Mouse (Mus musculus) neural tube, embryonic 11.5 days (tissue): ENCODE results near the gene Etl4. TPM values are rescaled to one million over a fixed set of nuclear protein-coding genes. Genes with fewer than 3 reads are reported as not detected.

ENCODE experiments used
- ATAC-seq: fragments of 200-750 bp; cut with Nextera tagmentation; 2 replicates; pipeline ENCODE4 v1.8.0; 2017; ENCODE audit warnings: moderate number of reproducible peaks, mild to moderate bottlenecking, moderate TSS enrichment, moderate library complexity; ENCODE audit not compliant: insufficient read depth, low FRiP score, low TSS enrichment
- DNase-seq: peaks from one replicate; pipeline ENCODE4 v3.0.0-alpha.2; 2015; ENCODE audit warnings: low spot score
- H3K27ac ChIP-seq: fragments of 300-500 bp; sonication (generic); 2 replicates; pipeline ENCODE4 v1.5.1; 2014; ENCODE audit warnings: low read depth, mild to moderate bottlenecking, low read length
- H3K27me3 ChIP-seq: fragments of 300-500 bp; sonication (generic); 2 replicates; pipeline ENCODE4 v1.6.1; 2014; ENCODE audit warnings: mild to moderate bottlenecking, low read length, mixed read lengths; ENCODE audit not compliant: control insufficient read depth, insufficient read depth
- H3K36me3 ChIP-seq: fragments of 300-500 bp; sonication (generic); 2 replicates; pipeline ENCODE4 v1.6.1; 2014; ENCODE audit warnings: mild to moderate bottlenecking, low read length, moderate library complexity, mixed read lengths; ENCODE audit not compliant: control insufficient read depth, insufficient read depth
- H3K4me1 ChIP-seq: fragments of 300-500 bp; sonication (generic); 2 replicates; pipeline ENCODE4 v1.6.1; 2014; ENCODE audit warnings: low read length, mixed read lengths; ENCODE audit not compliant: control insufficient read depth, insufficient read depth
- H3K4me2 ChIP-seq: fragments of 300-500 bp; sonication (generic); 2 replicates; pipeline ENCODE4 v1.6.1; 2014; ENCODE audit warnings: low read depth, mild to moderate bottlenecking, moderate library complexity
- H3K4me3 ChIP-seq: fragments of 300-500 bp; sonication (generic); 2 replicates; pipeline ENCODE4 v1.5.1; 2014; ENCODE audit warnings: low read depth, low read length
- H3K9ac ChIP-seq: fragments of 300-500 bp; sonication (generic); 2 replicates; pipeline ENCODE4 v1.6.1; 2014; ENCODE audit warnings: mild to moderate bottlenecking, low read length
- H3K9me3 ChIP-seq: fragments of 300-500 bp; sonication (generic); 2 replicates; pipeline ENCODE4 v1.6.1; 2016; ENCODE audit warnings: low read length; ENCODE audit not compliant: control insufficient read depth
- WGBS: fragments of 180-500 bp; shearing (Covaris S2); extraction: QIAGEN DNeasy Blood & Tissue Kit; methylation state at CpG from one replicate; pipeline ENCODE4 v1.1.7; 2014; 5-methylcytosine and 5-hydroxymethylcytosine counted together
- polyA plus RNA-seq: library from polyadenylated mRNA; unstranded; fragments of >200 nt; fragmentation: Nextera tagmentation; extraction: Ambion mirVana; gene quantifications from 2 replicates; pipeline ENCODE4 v1.2.1, GENCODE M21; 2014

Etl4 gene
- polyA plus RNA-seq, 1 experiment from 2014 or later = 19.9 TPM

GRCm38 (mm10) chr2:20736324-20737015 is 826.9 kb downstream of the Etl4 start:
- WGBS = 77% methylated on average over 7 of the region's 7 CpGs
- H3K9me3 ChIP-seq = no peaks in the 10 kb centered on the region

GRCm38 (mm10) chr2:20737112-20737808 is 827.7 kb downstream of the Etl4 start:
- H3K4me1 ChIP-seq = no peaks in the 10 kb centered on the region
- no peak overlapping the region for H3K9ac ChIP-seq
- no peak overlapping the region for H3K4me2 ChIP-seq
- no peak overlapping the region for H3K27ac ChIP-seq
- DNase-seq (no peak), ATAC-seq (no peak)
- no peaks in the 10 kb centered on the region for H3K36me3 ChIP-seq
- H3K9me3 ChIP-seq = no peaks in the 10 kb centered on the region
- no peak overlapping the region for H3K4me3 ChIP-seq
- 79% methylated on average over 19 of the region's 19 CpGs for WGBS
- no peaks in the 10 kb centered on the region for H3K27me3 ChIP-seq

More at GRCm38 (mm10) chr2:20736324-20737015, 826.9 kb downstream of the Etl4 start:
- DNase-seq = no peak
- Histone ChIP-seq H3K36me3 (no peaks in the 10 kb centered on the region), H3K4me3 (no peak overlapping the region), H3K9ac (no peak overlapping the region), H3K4me1 (no peaks in the 10 kb centered on the region), H3K27me3 (no peaks in the 10 kb centered on the region), H3K27ac (no peak overlapping the region), H3K4me2 (no peak overlapping the region)
- ATAC-seq = no peak

DNA sequence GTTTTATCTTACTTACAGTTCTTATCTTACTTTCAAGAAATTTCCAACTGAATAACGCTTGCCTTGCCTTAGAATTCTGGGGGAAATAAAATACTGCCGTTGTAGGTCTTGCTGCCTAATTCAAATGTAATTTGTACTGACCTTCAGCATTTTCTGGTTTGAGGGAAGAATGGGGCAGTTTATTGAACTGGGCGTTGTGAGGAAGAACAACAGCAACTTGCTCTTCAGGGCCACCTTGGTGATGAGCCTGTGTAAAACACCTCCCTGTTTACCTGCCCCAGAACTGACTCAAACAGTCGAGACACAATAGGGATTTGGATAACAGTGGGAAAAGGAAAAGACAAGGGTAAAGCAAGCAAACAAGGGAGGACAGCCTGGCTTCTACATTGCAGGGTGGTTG is 828.3 kb downstream of the Etl4 start:
- ATAC-seq (no peak), DNase-seq (no peak)
- Histone ChIP-seq H3K36me3 (no peaks in the 10 kb centered on the region), H3K4me3 (no peak overlapping the region), H3K4me2 (no peak overlapping the region), H3K27ac (no peak overlapping the region), H3K9me3 (no peaks in the 10 kb centered on the region), H3K9ac (no peak overlapping the region), H3K27me3 (no peaks in the 10 kb centered on the region), H3K4me1 (no peaks in the 10 kb centered on the region)
- 55% methylated on average over 4 of the region's 4 CpGs for WGBS

- H3K27ac ChIP-seq = no peak overlapping the region
- no peak overlapping the region for H3K9ac ChIP-seq
- no peaks in the 10 kb centered on the region for H3K27me3 ChIP-seq
- no peaks in the 10 kb centered on the region for H3K4me1 ChIP-seq
- ATAC-seq (no peak), DNase-seq (no peak)
- H3K4me2 ChIP-seq = no peak overlapping the region
- no peaks in the 10 kb centered on the region for H3K36me3 ChIP-seq
- WGBS = 75% methylated on average over 1 of the region's 1 CpGs
- H3K9me3 ChIP-seq = no peaks in the 10 kb centered on the region
- no peak overlapping the region for H3K4me3 ChIP-seq
These were observed 838.1 kb downstream of the Etl4 start for GRCm38 (mm10) chr2:20747723-20748122.

- Histone ChIP-seq H3K4me1 (no peaks in the 10 kb centered on the region), H3K4me2 (no peak overlapping the region), H3K27ac (no peak overlapping the region), H3K27me3 (no peaks in the 10 kb centered on the region), H3K36me3 (no peaks in the 10 kb centered on the region), H3K9me3 (no peaks in the 10 kb centered on the region), H3K4me3 (no peak overlapping the region), H3K9ac (no peak overlapping the region)
- WGBS = 25% methylated on average over 1 of the region's 1 CpGs
- no peak for DNase-seq
- ATAC-seq = no peak
These were observed 838.9 kb downstream of the Etl4 start for GRCm38 (mm10) chr2:20748481-20748880.

GRCm38 (mm10) chr2:20749687-20750086 is 840.1 kb downstream of the Etl4 start:
- Histone ChIP-seq H3K27ac (no peak overlapping the region), H3K9me3 (no peaks in the 10 kb centered on the region), H3K36me3 (no peaks in the 10 kb centered on the region), H3K9ac (no peak overlapping the region), H3K4me1 (no peaks in the 10 kb centered on the region), H3K4me3 (no peak overlapping the region), H3K4me2 (no peak overlapping the region), H3K27me3 (no peaks in the 10 kb centered on the region)
- no peak for ATAC-seq
- no peak for DNase-seq
- WGBS = 88% methylated on average over 3 of the region's 3 CpGs

GRCm38 (mm10) chr2:20753282-20754110 is 843.9 kb downstream of the Etl4 start:
- Histone ChIP-seq H3K27me3 (no peaks in the 10 kb centered on the region), H3K4me2 (no peak overlapping the region), H3K27ac (no peak overlapping the region), H3K4me3 (no peak overlapping the region), H3K9me3 (no peaks in the 10 kb centered on the region), H3K36me3 (no peaks in the 10 kb centered on the region), H3K9ac (no peak overlapping the region), H3K4me1 (no peaks in the 10 kb centered on the region)
- ATAC-seq (no peak), DNase-seq (no peak)
- 87% methylated on average over 8 of the region's 8 CpGs for WGBS

DNA sequence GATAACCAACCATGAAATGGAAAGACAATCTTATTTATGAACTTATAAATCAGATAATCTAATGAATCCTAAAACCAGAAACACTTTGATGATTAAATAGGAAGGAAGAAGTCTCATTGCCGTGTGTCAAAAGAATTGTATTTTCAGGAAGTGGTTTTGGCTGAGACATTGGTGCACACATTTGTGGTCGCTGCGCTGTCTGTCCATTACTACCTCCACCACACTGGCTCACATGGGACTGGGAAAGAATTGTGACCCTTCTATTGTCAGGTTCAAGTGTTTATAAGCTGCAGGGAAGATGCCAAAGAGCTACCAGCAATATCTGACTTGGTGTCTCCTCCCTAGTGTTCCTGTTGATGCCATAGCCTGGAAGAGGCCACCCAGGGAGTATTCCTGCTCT is 847.4 kb downstream of the Etl4 start:
- no peak for ATAC-seq

More for the DNA sequence above, 847.4 kb downstream of the Etl4 start:
- H3K4me2 ChIP-seq = no peak overlapping the region
- no peak overlapping the region for H3K27ac ChIP-seq
- no peaks in the 10 kb centered on the region for H3K27me3 ChIP-seq
- no peak overlapping the region for H3K4me3 ChIP-seq
- H3K9ac ChIP-seq = no peak overlapping the region
- no peaks in the 10 kb centered on the region for H3K9me3 ChIP-seq
- no peak for DNase-seq
- no peaks in the 10 kb centered on the region for H3K4me1 ChIP-seq
- H3K36me3 ChIP-seq = no peaks in the 10 kb centered on the region
- WGBS = 93% methylated on average over 3 of the region's 3 CpGs
